Mouse (Mus musculus) forebrain, embryonic 15.5 days (tissue): ENCODE results near the gene Tuba8. TPM values are rescaled to one million over a fixed set of nuclear protein-coding genes. Genes with fewer than 3 reads are reported as not detected.

ENCODE experiments used
- polyA plus RNA-seq: library from polyadenylated mRNA; unstranded; fragments of >200 nt; fragmentation: Nextera tagmentation; extraction: Ambion mirVana; gene quantifications from 2 replicates; pipeline ENCODE4 v1.2.1, GENCODE M21; 2015

Gene Tuba8
- polyA plus RNA-seq, 1 experiment from 2014 or later: 0.19 TPM

Other genes with a start within 250 kb of the Tuba8 start
- 27.8 and 28.6 TPM in 2 replicates for gene Mical3, start 79.7 kb upstream of the Tuba8 start, polyA plus RNA-seq
- 14.2 and 15.7 TPM in 2 replicates for gene Pex26, start 27.0 kb upstream of the Tuba8 start, polyA plus RNA-seq
- 0.64 and 0.92 TPM in 2 replicates for gene Usp18, start 35.2 kb downstream of the Tuba8 start, polyA plus RNA-seq
- gene Slc6a13, start 89.5 kb downstream of the Tuba8 start, polyA plus RNA-seq: 16.4 and 18.6 TPM in 2 replicates
- gene Slc6a12, start 132.4 kb downstream of the Tuba8 start, polyA plus RNA-seq: 0.47 and 0.49 TPM in 2 replicates